Mouse (Mus musculus) stomach, embryonic 14.5 days (tissue): ENCODE results near the gene Myrip. TPM values are rescaled to one million over a fixed set of nuclear protein-coding genes. Genes with fewer than 3 reads are reported as not detected.

Source experiments
- ATAC-seq: fragments of 200-750 bp; cut with Nextera tagmentation; 2 replicates; pipeline ENCODE4 v1.8.0; 2017; ENCODE audit warnings: low read depth, moderate TSS enrichment; ENCODE audit not compliant: insufficient number of reproducible peaks, insufficient read depth, low FRiP score
- H3K27ac ChIP-seq: fragments of 300-500 bp; sonication (generic); 2 replicates; pipeline ENCODE4 v1.5.1; 2014; ENCODE audit warnings: mild to moderate bottlenecking, low read length, moderate library complexity, mixed read lengths
- H3K27me3 ChIP-seq: fragments of 300-500 bp; sonication (generic); 2 replicates; pipeline ENCODE4 v1.6.1; 2014; ENCODE audit warnings: low read length, control low read depth, mixed read lengths; ENCODE audit not compliant: control insufficient read depth, insufficient read depth
- H3K36me3 ChIP-seq: fragments of 300-500 bp; sonication (generic); 2 replicates; pipeline ENCODE4 v1.6.1; 2014; ENCODE audit warnings: mild to moderate bottlenecking, control low read depth, low read length, moderate library complexity, mixed read lengths; ENCODE audit not compliant: control insufficient read depth, insufficient read depth
- H3K4me1 ChIP-seq: fragments of 300-500 bp; sonication (generic); 2 replicates; pipeline ENCODE4 v1.6.1; 2014; ENCODE audit warnings: low read length, control low read depth, mixed read lengths; ENCODE audit not compliant: control insufficient read depth, insufficient read depth
- H3K4me2 ChIP-seq: fragments of 300-500 bp; sonication (generic); replicated peaks from 2 replicates; pipeline ENCODE4 v1.6.1; 2014; ENCODE audit warnings: low read depth, low read length, control low read depth
- H3K4me3 ChIP-seq: fragments of 300-500 bp; sonication (generic); 2 replicates; pipeline ENCODE4 v1.5.1; 2014; ENCODE audit warnings: low read depth, low read length, control low read depth
- H3K9ac ChIP-seq: fragments of 300-500 bp; sonication (generic); replicated peaks from 2 replicates; pipeline ENCODE4 v1.6.1; 2014; ENCODE audit warnings: low read depth, mild to moderate bottlenecking, control low read depth, low read length, moderate library complexity, mixed read lengths
- H3K9me3 ChIP-seq: fragments of 300-500 bp; sonication (generic); 2 replicates; pipeline ENCODE4 v1.6.1; 2016; ENCODE audit warnings: low read depth, low read length, control low read depth; ENCODE audit not compliant: control insufficient read depth
- WGBS: fragments of 180-500 bp; shearing (Covaris S2); extraction: QIAGEN DNeasy Blood & Tissue Kit; methylation state at CpG from one replicate; pipeline ENCODE4 v1.1.7; 2014; 5-methylcytosine and 5-hydroxymethylcytosine counted together
- polyA plus RNA-seq: library from polyadenylated mRNA; unstranded; fragments of >200 nt; fragmentation: Nextera tagmentation; extraction: Ambion mirVana; gene quantifications from 2 replicates; pipeline ENCODE4 v1.2.1, GENCODE M21; 2014

Gene Myrip
- polyA plus RNA-seq, 1 experiment from 2014 or later: 0.30 TPM

DNA sequence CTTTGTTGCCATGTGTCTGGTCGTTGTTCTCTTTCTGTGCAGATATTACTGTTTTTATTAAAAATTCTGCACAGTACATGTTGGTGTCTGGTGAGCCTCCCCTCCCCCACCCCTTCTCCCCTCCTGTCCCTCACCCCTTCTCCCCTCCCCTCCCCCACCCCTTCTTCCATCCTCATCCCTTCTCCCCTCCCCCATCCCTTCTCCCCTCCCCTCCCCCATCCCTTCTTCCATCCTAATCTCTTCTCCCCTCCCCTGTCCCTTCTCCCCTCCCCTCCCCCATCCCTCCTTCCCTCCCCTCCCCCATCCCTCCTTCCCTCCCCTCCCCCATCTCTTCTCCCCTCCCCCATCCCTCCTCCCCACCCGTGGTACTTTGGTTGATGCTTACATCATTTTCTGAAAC lies 135.5 kb downstream of the Myrip start:
- H3K4me3 ChIP-seq: no peak overlapping the region
- H3K27me3 ChIP-seq: no peaks in the 10 kb centered on the region
- H3K4me2 ChIP-seq: no peak overlapping the region
- no peak overlapping the region for H3K27ac ChIP-seq
- no peaks in the 10 kb centered on the region for H3K4me1 ChIP-seq
- H3K9me3 ChIP-seq: no peaks in the 10 kb centered on the region
- no peaks in the 10 kb centered on the region for H3K36me3 ChIP-seq
- no peak overlapping the region for H3K9ac ChIP-seq
- ATAC-seq: no peak
- 46% methylated on average over 2 of the region's 2 CpGs for WGBS

DNA sequence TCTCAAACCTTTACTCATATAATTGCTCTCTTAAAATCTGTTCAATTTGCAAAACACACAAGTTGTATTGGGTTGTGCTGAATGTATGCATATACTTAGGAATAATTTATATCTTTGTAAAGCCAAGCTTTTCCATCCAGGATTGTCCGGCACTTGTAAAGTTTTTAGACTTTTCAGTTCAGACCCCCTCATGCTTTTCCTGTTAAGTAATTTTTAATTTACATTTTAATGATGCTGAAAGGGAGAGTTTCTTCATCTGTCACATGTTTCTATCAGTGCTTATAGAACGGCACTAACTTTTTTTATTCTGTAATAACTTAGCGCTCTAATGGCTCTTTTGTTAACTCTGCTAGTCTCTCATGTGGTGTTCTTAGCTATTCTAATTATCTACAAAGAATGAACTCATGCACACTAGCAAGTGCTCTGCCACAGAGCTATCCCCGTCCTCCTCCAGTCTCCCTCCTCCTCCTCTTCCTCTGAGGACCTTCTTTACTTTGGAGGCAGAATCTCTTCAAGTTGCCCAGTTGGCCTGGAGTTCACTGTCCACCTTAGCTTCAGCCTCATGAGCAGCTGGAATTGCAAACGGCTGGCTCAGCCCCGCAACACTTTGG lies 136.1 kb downstream of the Myrip start:
- Histone ChIP-seq H3K27me3 (no peaks in the 10 kb centered on the region), H3K27ac (no peak overlapping the region), H3K4me3 (no peak overlapping the region), H3K9ac (no peak overlapping the region), H3K9me3 (no peaks in the 10 kb centered on the region), H3K4me2 (no peak overlapping the region), H3K4me1 (no peaks in the 10 kb centered on the region), H3K36me3 (no peaks in the 10 kb centered on the region)
- ATAC-seq: no peak
- 77% methylated on average over 6 of the region's 6 CpGs for WGBS

DNA sequence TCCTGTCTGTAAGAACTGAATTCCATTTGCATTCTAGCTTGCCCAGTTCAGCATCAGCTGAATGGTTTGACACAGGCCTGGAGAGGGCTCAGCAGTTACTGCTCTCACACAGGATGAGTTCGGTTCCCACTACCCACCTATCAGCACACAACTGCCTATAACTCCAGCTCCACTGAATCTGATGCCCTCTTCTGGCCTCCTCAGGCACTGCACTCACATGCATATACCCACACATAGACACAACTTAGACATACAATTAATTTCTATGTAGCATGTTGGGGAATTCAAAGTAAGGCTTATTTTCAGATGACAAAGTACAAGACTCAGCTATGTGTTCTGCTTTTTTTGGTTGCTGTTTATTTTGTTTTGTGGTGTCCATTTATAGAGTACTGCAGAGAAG lies 137.0 kb downstream of the Myrip start:
- Histone ChIP-seq H3K27me3 (no peaks in the 10 kb centered on the region), H3K9me3 (no peaks in the 10 kb centered on the region), H3K9ac (no peak overlapping the region), H3K4me1 (no peaks in the 10 kb centered on the region), H3K4me3 (no peak overlapping the region), H3K4me2 (no peak overlapping the region), H3K36me3 (no peaks in the 10 kb centered on the region), H3K27ac (no peak overlapping the region)
- no peak for ATAC-seq
- WGBS: 90% methylated on average over 1 of the region's 1 CpGs

DNA sequence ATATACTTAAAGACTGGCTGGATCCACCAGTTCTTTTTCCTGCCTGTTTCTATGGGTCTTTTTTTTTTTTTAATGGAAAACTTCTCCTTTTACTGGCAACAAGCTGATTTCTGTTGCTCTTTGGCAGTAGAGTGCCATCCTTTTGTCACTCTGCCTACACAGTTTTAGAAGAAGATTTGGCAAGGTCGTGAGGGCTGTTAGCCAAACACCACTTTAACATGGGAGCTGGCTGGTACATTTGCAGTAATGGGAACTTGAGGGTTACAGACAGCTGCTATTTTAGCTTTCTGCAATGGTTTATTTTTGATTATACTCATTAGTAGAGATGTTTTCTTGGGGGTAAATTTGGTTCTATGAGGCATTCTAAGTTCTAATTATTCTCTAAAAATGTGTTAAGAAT lies 137.5 kb downstream of the Myrip start:
- no peak for ATAC-seq
- Histone ChIP-seq H3K36me3 (no peaks in the 10 kb centered on the region), H3K4me1 (no peaks in the 10 kb centered on the region), H3K9ac (no peak overlapping the region), H3K27me3 (no peaks in the 10 kb centered on the region), H3K27ac (no peak overlapping the region), H3K4me3 (no peak overlapping the region), H3K9me3 (no peaks in the 10 kb centered on the region), H3K4me2 (no peak overlapping the region)
- WGBS: 74% methylated on average over 1 of the region's 1 CpGs

DNA sequence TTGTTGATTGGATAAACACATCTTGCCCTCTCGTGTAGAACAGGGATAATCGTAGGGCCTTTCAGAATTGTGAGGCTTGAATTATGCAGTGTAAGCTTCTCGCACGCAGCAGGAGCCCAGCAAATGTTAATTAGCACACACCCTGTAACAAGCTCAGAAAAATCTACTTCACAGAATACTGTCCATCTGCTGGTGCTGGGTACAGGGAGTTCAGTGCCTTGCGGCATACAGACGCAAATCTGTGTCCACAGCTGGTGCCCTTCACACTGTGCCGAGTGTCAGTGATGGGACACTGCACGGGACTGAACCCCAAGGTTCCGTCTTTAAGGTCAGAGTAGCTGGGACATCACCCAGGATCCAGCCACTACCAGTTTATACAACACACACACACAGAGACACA lies 143.3 kb downstream of the Myrip start:
- Histone ChIP-seq H3K4me2 (no peak overlapping the region), H3K27ac (no peak overlapping the region), H3K36me3 (no peaks in the 10 kb centered on the region), H3K9ac (no peak overlapping the region), H3K4me1 (no peaks in the 10 kb centered on the region), H3K9me3 (no peaks in the 10 kb centered on the region), H3K27me3 (no peaks in the 10 kb centered on the region), H3K4me3 (no peak overlapping the region)
- WGBS: 76% methylated on average over 9 of the region's 9 CpGs
- no peak for ATAC-seq

DNA sequence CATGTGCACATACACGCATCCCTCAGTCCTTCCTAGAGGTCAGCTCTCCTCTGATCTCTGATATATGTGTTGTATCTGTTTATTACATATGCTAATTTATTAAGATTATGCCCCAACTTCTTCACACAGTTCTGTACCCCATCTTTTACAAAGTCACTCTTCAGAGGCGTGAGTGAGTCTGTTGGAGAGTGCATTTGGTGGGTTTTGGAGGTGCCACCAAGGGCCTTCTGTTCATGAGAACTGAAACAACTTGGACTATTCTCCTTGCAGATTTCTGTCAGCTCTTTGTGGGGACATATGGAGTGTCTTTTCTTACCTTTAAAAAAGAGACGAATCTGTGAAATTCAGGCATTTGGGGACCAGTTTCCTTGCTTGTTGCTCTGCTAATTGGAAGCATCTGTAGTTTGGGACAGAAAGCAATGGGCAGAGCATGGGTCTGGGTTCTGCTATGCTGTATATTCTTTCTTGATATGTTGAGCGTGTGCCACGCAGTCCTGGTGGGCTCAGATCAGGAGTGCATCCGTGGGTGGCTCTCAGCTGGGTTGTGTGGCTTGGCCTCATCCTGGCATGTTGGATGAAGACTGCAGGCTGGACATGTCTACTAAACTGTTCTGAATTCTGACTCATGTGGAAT lies 148.5 kb downstream of the Myrip start:
- Histone ChIP-seq H3K4me3 (no peak overlapping the region), H3K4me1 (no peaks in the 10 kb centered on the region), H3K27ac (no peak overlapping the region), H3K36me3 (no peaks in the 10 kb centered on the region), H3K9me3 (no peaks in the 10 kb centered on the region), H3K27me3 (no peaks in the 10 kb centered on the region), H3K4me2 (no peak overlapping the region), H3K9ac (no peak overlapping the region)
- ATAC-seq: no peak
- WGBS: 80% methylated on average over 6 of the region's 6 CpGs

DNA sequence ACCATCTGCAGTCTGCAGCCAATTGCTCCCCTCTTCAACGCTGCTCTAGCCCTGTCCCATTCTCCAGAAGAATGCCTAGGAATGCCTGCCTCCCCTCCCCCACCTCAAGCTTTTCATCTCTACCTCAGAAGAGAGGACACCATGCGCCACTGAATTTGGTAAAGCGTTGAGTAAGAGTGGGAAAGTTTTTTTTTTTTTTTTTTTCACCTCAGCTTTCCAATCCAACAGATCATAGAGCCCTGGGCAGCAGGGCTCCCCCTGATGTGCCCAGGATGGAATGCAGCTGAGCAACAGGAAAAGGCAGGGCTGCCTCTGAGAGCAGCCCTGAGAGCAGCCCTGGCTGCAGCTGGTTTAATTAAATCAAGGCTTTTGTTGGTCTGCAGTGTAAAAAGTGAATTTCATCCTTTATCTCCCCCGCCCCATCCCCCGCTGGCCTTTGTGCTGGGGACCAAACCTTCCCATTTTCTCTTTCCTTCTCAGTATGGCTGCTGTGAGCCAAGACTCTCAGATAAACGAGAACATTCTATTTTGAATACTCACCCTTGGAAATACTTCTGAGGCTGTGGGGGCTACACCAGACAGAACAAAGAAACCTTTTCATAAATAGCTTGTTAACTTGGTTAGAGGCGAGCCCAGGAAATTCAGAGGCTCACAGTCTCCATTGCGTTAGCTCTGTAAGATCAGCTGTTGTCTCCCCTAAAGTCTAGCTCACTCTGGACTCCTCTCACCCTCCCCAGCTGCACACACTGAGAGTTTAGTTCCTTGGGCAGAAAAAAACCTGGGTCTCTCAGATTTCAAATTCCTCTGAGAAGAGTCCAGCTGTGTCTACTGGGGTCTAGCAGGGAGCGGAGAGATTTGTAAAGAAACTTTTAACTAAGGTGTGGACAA lies 154.7 kb downstream of the Myrip start:
- Histone ChIP-seq H3K27ac (peak overlapping the region; percentile 74), H3K4me2 (no peak overlapping the region), H3K4me3 (no peak overlapping the region), H3K4me1 (0 out of 2 replicates have a peak, but pooled peaks cover 7% of the 10 kb centered on the region), H3K36me3 (no peaks in the 10 kb centered on the region), H3K27me3 (no peaks in the 10 kb centered on the region), H3K9ac (no peak overlapping the region), H3K9me3 (no peaks in the 10 kb centered on the region)
- 26% methylated on average over 9 of the region's 9 CpGs for WGBS
- ATAC-seq: peak; percentile 46; the same call in 1 of the 2 replicates

DNA sequence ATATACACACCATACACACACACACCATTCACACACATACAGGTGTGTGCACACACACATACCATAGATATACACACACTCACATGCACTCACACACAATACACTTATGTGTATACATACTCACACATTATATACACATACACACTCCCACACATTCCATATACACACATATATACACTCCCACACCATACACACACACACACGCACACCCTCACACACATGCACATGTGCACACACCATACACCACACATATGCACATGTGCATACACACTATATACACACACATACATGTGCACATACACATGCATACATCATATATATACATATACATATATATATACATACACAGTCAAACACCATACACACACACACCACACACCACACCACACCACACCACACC lies 169.1 kb downstream of the Myrip start:
- H3K27ac ChIP-seq: no peak overlapping the region
- H3K4me2 ChIP-seq: no peak overlapping the region
- no peaks in the 10 kb centered on the region for H3K36me3 ChIP-seq
- no peaks in the 10 kb centered on the region for H3K27me3 ChIP-seq
- H3K4me3 ChIP-seq: no peak overlapping the region
- H3K9ac ChIP-seq: no peak overlapping the region
- no peaks in the 10 kb centered on the region for H3K9me3 ChIP-seq
- no peak for ATAC-seq
- 91% methylated on average over 1 of the region's 1 CpGs for WGBS
- no peaks in the 10 kb centered on the region for H3K4me1 ChIP-seq
